Mouse (Mus musculus) limb, embryonic 14.5 days (tissue): ENCODE results near the gene Slc2a12. TPM values are rescaled to one million over a fixed set of nuclear protein-coding genes. Genes with fewer than 3 reads are reported as not detected.
A peak's percentile ranks its signal among the peaks of the same experiment; 100 is the strongest.

ENCODE experiments used
- ATAC-seq: fragments of 200-750 bp; cut with Nextera tagmentation; 2 replicates; pipeline ENCODE4 v1.8.0; 2017; ENCODE audit warnings: low read depth, moderate number of reproducible peaks, moderate TSS enrichment; ENCODE audit not compliant: low FRiP score
- DNase-seq: peaks from one replicate; pipeline ENCODE4 v3.0.0-alpha.2; 2015; ENCODE audit warnings: low spot score
- H3K27ac ChIP-seq: fragments of 300-500 bp; sonication (generic); replicated peaks from 2 replicates; pipeline ENCODE4 v1.5.1; 2014; ENCODE audit warnings: low read depth, mild to moderate bottlenecking, low read length, moderate library complexity, mixed read lengths
- H3K27me3 ChIP-seq: fragments of 300-500 bp; sonication (generic); 2 replicates; pipeline ENCODE4 v1.6.1; 2014; ENCODE audit warnings: low read length, mixed read lengths; ENCODE audit not compliant: control insufficient read depth, insufficient read depth
- H3K36me3 ChIP-seq: fragments of 300-500 bp; sonication (generic); 2 replicates; pipeline ENCODE4 v1.6.1; 2014; ENCODE audit warnings: mild to moderate bottlenecking, low read length, moderate library complexity, mixed read lengths; ENCODE audit not compliant: control insufficient read depth, insufficient read depth
- H3K4me1 ChIP-seq: fragments of 300-500 bp; sonication (generic); 2 replicates; pipeline ENCODE4 v1.6.1; 2014; ENCODE audit warnings: antibody characterized with exemption, low read length, mixed read lengths; ENCODE audit not compliant: control insufficient read depth, insufficient read depth
- H3K4me2 ChIP-seq: fragments of 300-500 bp; sonication (generic); replicated peaks from 2 replicates; pipeline ENCODE4 v1.6.1; 2014; ENCODE audit warnings: low read depth, mild to moderate bottlenecking, low read length, moderate library complexity; ENCODE audit not compliant: severe bottlenecking
- H3K4me3 ChIP-seq: fragments of 300-500 bp; sonication (generic); replicated peaks from 2 replicates; pipeline ENCODE4 v1.5.1; 2014; ENCODE audit warnings: low read length
- H3K9ac ChIP-seq: fragments of 300-500 bp; sonication (generic); 2 replicates; pipeline ENCODE4 v1.6.1; 2014; ENCODE audit warnings: mild to moderate bottlenecking, low read depth, low read length, moderate library complexity; ENCODE audit not compliant: severe bottlenecking
- H3K9me3 ChIP-seq: fragments of 300-500 bp; sonication (generic); 2 replicates; pipeline ENCODE4 v1.6.1; 2016; ENCODE audit warnings: low read length; ENCODE audit not compliant: control insufficient read depth
- POLR2A ChIP-seq: fragments of 200-500 bp; IDR thresholded peaks from 2 replicates; pipeline ENCODE4 v1.8.0; 2012; ENCODE audit warnings: inconsistent platforms, mild to moderate bottlenecking, moderate library complexity, borderline replicate concordance; ENCODE audit not compliant: insufficient read depth, insufficient read length; ENCODE audit errors: extremely low read depth
- WGBS: fragments of 180-500 bp; shearing (Covaris S2); extraction: QIAGEN DNeasy Blood & Tissue Kit; methylation state at CpG from one replicate; pipeline ENCODE4 v1.1.7; 2014; 5-methylcytosine and 5-hydroxymethylcytosine counted together
- polyA plus RNA-seq, 2 experiments: library from polyadenylated mRNA; depleted of rRNA in 1 of 2; stranded (reverse) in 1 of 2; unstranded in 1 of 2; fragments of >200 nt; fragmentation: Nextera tagmentation in 1 of 2; extraction: Ambion mirVana in 1 of 2; gene quantifications; 2 replicates each; pipeline versions ENCODE4 v1.2.1 to v1.2.3; 2012 to 2014

The Slc2a12 gene
- 1.7 and 2.3 TPM in 2 replicates for polyA plus RNA-seq (2012; rRNA removed)
- 2.1 and 2.9 TPM in 2 replicates for polyA plus RNA-seq (2014; fragmentation: Nextera tagmentation; extraction: Ambion mirVana)

GRCm38 (mm10) chr10:22644853-22645491 lies at the start of gene Slc2a12:
TSS of gene Slc2a12 (plus strand) at chr10:22645011.
- no peaks in the 10 kb centered on the region for H3K36me3 ChIP-seq
- DNase-seq (peak; percentile 47), ATAC-seq (peak; percentile 79)
- H3K9ac ChIP-seq = peak within 1 kb of the TSS; percentile 42
- H3K9me3 ChIP-seq = 0 out of 2 replicates have a peak, but pooled peaks cover 3% of the 10 kb centered on the region
- no peaks in the 10 kb centered on the region for H3K4me1 ChIP-seq
- peak within 1 kb of the TSS; percentile 43 for H3K4me3 ChIP-seq
- H3K27ac ChIP-seq = peak within 1 kb of the TSS; percentile 72
- TF ChIP-seq POLR2A = no peak
- H3K4me2 ChIP-seq = peak within 1 kb of the TSS; percentile 51
- WGBS = 4% methylated on average over 40 of the region's 40 CpGs
- no peaks in the 10 kb centered on the region for H3K27me3 ChIP-seq

- DNase-seq (no peak), ATAC-seq (no peak)
- H3K9ac ChIP-seq = no peak overlapping the region
- no peak for TF ChIP-seq POLR2A
- no peaks in the 10 kb centered on the region for H3K4me1 ChIP-seq
- no peaks in the 10 kb centered on the region for H3K9me3 ChIP-seq
- H3K4me2 ChIP-seq = no peak overlapping the region
- WGBS = 91% methylated on average over 8 of the region's 8 CpGs
- H3K27ac ChIP-seq = no peak overlapping the region
- H3K4me3 ChIP-seq = no peak overlapping the region
- H3K27me3 ChIP-seq = no peaks in the 10 kb centered on the region
- H3K36me3 ChIP-seq = no peaks in the 10 kb centered on the region
Observed at GRCm38 (mm10) chr10:22598908-22599480, 45.8 kb upstream of the Slc2a12 start.

- Histone ChIP-seq H3K9ac (no peak overlapping the region), H3K36me3 (no peaks in the 10 kb centered on the region), H3K27me3 (no peaks in the 10 kb centered on the region), H3K9me3 (no peaks in the 10 kb centered on the region), H3K27ac (no peak overlapping the region), H3K4me1 (no peaks in the 10 kb centered on the region), H3K4me2 (no peak overlapping the region), H3K4me3 (no peak overlapping the region)
- no peak for ATAC-seq
- 88% methylated on average over 6 of the region's 6 CpGs for WGBS
- no peak for DNase-seq
- TF ChIP-seq POLR2A = no peak
Observed at GRCm38 (mm10) chr10:22601046-22601445, 43.8 kb upstream of the Slc2a12 start.

- H3K27me3 ChIP-seq = no peaks in the 10 kb centered on the region
- no peaks in the 10 kb centered on the region for H3K9me3 ChIP-seq
- H3K9ac ChIP-seq = no peak overlapping the region
- 86% methylated on average over 2 of the region's 2 CpGs for WGBS
- no peak overlapping the region for H3K4me2 ChIP-seq
- no peak overlapping the region for H3K4me3 ChIP-seq
- H3K4me1 ChIP-seq = peaks cover 10% of the 10 kb centered on the region; the same call in 1 of the 2 replicates
- ATAC-seq (no peak), DNase-seq (no peak)
- no peak overlapping the region for H3K27ac ChIP-seq
- H3K36me3 ChIP-seq = no peaks in the 10 kb centered on the region
- no peak for TF ChIP-seq POLR2A
Observed at GRCm38 (mm10) chr10:22604801-22605200, 40.0 kb upstream of the Slc2a12 start.

GRCm38 (mm10) chr10:22608273-22608672 lies 36.5 kb upstream of the Slc2a12 start:
- Histone ChIP-seq H3K27ac (no peak overlapping the region; the same call in 1 of the 2 replicates), H3K9me3 (no peaks in the 10 kb centered on the region)
- 35% methylated on average over 5 of the region's 5 CpGs for WGBS

More at GRCm38 (mm10) chr10:22608273-22608672, 36.5 kb upstream of the Slc2a12 start:
- H3K4me2 ChIP-seq = no peak overlapping the region
- ATAC-seq = peak; percentile 78
- no peak overlapping the region for H3K4me3 ChIP-seq
- H3K4me1 ChIP-seq = peaks cover 10% of the 10 kb centered on the region; the same call in 1 of the 2 replicates
- no peaks in the 10 kb centered on the region for H3K27me3 ChIP-seq
- no peak for TF ChIP-seq POLR2A
- no peak overlapping the region for H3K9ac ChIP-seq
- DNase-seq = peak; percentile 38
- no peaks in the 10 kb centered on the region for H3K36me3 ChIP-seq
